Mouse (Mus musculus): Measurements from ENCODE around the gene Rara.
"Not testable (repeated sequence)": the region's sequence is repeated elsewhere in the genome, so short reads cannot be mapped to it uniquely, and the experiment has no call there.

The Rara gene

DNA sequence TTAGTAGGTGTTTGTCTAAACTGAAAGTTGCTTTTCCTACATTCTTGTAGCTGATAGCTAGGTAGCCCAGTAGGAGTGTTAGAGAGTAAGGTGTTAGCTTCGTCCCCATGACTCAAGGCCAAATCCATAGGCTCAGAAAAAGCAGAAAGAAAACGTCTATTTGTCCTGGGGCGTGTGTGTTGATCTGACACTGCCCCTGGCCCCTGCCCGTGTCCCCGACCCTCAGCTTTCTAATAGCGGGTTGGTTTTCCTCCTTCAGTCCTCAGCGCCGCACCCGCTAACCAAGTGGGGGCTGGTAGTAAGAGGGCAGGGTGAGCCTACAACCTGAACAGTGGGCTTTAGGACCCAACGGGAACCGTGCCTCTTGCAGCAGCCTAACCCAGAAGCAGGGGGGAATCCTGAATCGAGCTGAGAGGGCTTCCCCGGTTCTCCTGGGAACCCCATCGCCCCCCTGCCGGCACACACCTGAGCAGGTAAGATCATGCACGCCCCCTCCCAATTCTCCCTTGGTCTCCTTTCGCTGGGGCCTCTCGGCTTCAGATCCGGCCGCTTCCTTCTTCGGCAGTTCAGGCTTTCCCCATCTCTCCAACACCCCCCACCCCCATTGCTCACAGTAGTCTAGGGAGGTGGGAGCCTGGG, at the start of gene Rara:
Gene Rara, plus strand, starts transcription at position 381 of the 639 bp plus-strand sequence.
- no peak for DNase-seq

DNA sequence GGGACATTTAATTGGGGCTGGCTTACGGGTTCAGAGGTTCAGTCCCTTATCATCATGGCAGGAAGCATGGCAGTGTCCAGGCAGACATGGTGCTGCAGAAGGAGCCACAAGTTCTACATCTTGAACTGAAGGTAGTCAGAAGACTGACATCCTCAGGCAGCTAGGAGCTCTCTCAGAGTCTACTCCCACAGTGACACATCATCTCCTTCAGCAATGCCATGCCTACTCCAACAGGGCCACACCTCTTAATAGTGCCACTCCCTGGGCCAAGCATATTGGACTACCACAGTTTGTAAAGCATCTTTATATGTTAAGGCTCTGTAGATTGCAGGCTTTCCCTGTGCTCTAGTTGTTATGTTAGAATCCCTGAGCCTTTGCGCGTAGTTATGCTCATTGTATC, 39.9 kb upstream of the Rara start:
- DNase-seq: no peak

DNA sequence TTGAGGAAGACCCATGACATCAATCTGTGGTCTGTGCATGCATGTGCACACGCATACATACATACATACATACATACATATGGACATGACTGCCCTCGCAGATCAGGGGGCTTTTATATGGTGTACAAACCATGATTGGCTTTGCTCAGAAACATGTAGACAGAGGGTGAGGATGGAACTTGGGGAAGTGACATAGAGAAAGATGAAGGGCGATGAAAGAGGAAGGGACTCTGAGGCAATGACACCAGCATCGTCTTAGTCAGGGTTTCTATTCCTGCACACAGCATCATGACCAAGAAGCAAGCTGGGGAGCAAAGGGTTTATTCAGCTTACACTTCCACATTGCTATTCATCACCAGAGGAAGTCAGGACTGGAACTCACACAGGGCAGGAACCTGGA, 38.5 kb upstream of the Rara start:
- no peak for DNase-seq

DNA sequence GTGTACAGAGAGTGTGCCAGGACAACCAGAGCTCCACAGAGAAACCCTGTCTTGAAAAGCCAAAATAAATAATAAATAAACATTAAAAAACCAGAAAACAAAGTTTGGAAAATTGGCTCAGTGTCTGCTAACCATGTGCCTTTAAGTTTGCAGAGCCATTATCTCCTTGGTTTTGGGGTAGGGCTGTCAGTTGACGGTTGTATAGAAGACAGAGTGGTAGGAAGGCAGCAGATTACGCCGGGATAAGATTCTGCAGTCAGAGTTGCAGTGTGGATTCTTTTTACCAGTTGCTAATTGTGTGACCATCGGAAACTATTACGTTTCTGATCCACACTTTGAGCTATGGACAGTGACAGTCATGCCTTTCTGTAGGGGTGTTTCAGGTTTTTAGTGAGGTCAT, 37.6 kb upstream of the Rara start:
- DNase-seq: no peak

DNA sequence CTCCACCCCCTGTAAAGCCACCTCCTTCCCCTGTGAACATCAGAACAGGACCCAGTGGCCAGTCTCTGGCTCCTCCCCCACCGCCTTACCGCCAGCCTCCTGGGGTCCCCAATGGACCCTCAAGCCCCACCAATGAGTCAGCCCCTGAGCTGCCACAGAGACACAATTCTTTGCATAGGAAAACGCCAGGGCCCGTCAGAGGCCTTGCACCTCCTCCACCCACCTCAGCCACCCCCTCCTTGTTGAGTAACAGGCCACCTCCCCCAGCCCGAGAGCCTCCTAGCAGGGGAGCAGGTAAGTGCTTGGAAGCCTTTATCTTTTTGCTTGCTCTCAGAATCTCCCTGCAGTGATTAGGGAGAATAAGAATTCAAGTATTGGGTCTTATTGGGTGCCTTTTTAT, 35.2 kb upstream of the Rara start:
- no peak for DNase-seq

DNA sequence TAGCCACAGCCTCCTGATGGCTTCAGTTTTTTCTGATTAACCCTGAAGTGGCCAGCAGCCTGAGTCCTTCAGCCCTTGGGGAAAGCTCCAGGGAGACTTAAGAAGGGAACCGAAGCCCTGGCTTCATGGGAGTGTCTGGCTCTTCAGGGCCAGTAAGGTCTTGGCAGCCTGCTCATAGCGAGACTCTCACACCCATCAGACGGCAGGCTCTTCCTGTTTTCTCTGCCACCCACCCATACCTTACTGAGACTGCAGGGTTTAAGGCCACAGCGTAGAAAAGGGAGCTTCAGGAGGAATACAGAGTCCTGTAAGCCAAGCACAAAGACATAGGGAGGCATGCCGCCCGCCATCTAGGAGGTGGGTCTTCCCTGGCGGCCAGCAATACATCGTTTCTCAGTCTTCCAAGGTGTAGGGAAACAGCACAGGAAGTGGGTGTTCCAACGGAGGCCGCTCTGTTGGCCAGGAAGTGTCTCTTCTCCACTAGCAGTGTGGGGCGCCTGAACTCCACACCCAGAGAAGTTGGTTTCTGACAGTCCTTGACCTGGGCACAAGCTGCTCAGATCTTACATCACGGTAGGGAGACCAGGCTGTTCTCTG, 27.0 kb upstream of the Rara start:
- no peak for DNase-seq

DNA sequence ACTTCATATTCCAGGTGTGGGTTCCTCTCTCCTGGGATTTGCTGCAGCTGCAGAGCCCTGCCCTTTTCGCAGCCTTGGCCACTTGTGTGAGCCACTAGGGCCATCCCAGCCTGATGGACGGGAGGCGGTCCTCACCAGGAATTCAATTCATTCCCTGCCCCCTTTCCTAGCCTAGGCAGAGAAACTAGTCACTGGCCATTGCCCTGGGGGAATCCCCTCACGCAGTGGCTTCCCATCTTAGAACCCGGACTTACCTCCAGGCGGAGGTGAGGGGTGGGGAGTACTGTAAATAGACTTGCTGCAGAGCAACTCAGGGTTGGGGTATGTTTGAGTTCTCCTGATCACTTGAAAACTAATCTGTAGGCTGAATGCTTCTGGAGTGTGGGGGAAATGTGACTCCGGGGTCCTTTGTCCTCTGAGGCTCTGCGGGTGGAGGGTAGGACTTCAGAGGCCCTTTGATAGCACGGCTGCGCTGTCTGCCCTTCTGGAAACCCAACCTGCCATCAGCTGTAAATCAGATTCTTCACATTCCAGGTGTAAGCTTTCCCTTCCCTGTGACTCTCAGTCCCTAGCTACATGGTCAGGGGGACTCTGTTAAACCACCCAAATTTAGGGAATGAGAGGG, 24.9 kb upstream of the Rara start:
- no peak for DNase-seq

DNA sequence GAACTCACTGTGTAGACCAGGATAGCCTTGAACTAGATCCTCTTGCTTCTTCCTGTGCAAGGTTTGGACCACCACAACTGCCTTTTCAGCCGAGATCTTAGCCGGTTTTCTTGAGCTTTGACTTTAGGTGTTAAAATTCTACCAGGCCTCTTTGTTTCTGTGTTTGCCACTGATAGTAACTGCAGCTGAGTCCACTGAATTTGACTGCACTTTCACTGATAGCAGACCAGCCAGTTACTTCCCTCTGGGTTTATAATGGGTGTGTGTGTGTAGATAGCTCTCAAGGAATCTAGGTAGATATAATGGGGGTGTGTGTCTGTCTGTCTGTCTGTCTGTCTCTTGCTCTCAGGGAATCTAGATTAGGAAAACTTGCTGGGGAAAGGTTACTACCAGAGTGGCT, 23.0 kb upstream of the Rara start:
- no peak for DNase-seq

DNA sequence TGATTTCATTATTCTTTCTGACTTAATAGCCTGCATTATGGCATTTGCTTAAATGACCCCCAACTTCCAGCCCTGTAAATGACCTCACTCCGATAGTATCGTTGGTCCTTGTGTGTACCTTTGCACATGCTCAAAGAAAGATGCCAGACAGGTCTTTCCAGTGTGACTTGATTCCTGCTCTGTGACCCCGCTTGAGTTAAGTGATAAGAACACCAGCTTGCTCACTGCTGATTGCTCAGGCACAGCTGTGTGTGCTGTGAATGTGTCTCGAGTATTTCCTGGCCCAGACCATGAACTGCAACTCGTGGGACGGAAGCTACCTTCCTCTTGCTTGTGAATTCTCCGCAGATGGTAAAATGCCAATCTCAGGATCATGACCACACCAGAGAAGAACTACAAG, 22.6 kb upstream of the Rara start:
- DNase-seq: no peak

DNA sequence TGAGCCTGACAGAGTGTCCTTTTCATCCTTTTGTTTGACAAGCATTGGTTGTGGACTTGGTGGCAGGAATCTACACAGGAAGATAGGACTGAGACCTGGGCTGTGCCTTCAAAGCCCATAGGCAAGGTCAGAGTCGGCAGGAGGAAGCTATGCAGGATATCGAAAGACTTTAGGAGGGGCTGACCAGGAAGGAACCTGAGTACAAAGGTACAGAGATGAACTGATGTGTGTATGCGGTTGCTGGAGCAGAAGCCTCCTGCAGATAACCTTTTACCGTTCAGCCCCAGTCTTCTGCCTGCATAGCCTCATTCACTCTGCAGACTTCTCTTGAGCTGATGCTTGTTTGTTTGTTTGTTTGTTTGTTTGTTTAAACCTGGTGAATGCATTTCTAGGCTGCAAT, 22.0 kb upstream of the Rara start:
- no peak for DNase-seq

DNA sequence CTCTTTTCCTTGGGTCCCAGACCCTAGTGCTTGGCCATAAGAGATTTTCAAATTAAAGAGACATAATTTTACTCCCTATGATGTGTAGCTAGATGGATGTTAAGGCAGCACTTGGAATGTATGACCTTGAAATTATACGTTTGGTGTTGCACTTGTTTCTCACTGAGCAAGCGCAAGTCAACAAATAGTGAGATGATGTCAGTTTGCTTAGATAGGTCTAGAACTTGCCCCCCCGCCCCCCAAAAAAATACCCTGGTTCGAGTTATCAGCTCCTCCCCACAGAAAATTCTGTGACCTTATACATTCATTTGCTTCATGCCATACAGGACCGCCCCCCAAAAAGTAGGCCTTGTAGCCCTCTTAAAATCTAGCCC, 20.6 kb upstream of the Rara start:
- no peak for DNase-seq

DNA sequence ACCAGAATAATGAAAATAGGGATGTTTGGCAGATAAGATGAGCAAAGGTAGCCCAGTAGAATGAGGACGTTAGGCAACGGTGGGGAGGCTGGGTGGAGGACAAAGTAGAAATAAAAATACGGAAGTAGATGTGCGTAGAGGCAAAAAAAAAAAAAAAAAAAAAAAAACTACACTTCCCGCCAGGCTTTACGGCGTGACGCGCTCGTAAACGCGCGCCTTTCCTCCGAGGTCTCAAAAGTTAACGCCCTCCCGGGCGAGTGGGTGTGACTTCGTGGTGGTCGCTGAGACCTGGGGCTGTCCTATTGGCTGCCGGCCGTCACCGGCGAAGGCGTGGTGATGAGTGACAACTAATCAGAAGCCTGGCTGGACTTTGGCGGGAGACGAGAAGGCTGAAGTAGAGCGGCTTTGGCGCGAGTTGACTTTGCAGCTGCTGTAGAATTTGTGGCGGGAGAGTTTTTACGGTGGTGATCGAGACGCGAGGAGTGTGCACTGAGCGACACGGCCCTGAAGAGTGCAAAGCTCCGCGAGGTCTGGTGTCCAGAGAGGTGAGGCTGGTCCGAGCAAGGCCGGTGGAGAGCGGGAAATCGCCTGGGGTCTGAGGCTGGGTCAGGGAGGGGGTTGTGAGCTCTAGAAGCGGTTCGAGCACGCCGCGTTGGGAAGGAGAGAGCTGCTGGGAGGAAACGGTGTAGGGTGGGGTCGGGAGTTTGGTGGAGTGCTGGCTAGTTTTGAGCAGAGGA, 20.0 kb upstream of the Rara start, which contains the start of gene Cdc6:
Gene Cdc6, plus strand, starts transcription at position 365 of the 737 bp plus-strand sequence.
- DNase-seq: peak; percentile 90

DNA sequence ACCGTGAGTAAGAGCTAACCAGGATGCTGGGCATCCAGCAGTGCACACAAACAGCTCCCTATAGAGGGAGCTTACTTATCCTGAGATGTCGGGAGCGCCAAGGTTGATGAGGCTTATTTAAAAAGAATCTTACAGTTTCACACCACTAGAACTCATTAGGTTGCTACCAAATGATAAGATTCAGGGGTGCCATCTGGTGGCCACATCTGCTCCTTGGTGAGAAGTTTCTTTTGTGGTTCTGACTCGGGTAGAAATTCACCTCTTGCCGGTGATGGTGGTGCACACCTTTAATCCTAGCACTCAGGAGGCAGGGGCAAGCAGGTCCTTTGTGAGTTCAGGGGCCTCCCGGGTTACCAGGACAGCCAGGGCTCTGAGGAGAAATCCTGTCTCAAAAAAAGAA, 18.0 kb upstream of the Rara start:
- DNase-seq: peak; percentile 55

DNA sequence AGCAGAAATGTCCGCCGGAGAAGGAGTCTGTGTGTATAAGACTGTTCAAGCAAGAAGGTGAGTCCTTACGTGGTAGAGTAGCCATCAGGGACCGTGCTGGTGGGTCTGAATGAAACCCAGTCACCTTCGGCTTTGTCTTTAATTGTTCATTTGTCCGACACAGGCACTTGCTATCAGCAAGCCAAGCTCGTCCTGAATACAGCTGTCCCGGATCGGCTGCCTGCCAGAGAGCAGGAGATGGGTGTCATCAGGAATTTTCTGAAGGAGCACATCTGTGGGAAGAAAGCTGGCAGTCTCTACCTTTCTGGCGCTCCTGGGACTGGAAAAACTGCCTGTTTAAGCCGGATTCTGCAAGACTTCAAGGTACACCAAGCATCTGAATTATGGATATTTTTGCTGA, 17.2 kb upstream of the Rara start:
- no peak for DNase-seq

DNA sequence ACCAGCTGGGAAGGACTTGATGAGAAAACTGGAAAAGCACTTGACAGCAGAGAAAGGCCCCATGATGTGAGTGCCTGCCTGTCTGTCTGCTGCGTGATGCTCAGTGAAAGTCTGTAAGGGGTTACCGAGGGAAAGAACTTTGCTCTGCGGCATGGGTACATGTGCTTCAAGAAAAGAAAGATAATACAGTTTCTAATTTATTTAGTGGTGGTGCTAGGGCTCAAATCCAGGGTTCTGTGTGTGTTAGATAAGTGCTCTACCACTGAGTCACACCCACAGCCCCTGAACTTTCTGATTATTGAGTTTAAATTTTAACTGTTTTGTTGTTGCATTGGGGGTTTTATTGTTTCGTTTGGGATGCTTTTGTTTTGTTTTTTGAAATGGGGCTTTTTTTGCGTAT, 16.1 kb upstream of the Rara start:
- DNase-seq: no peak

DNA sequence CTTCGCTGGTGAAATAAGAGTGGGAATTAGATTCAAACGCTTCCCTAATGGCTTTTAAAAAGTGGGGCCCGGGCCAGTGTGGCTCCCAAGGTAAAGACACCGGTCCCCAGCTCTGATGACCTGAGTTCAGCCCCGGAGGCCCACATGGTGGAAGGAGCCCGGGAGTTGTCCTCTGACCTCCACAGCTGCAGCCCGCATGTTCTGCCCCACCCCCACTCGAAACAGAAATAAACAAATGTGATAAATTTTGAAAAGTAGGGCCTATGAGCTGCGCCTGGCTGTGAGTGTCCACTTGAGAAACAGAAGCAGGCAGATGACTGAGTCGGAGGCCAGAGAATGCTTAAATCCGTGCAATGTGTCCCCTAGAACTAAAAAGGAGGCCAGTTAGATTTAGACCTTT, 13.4 kb upstream of the Rara start:
- DNase-seq: no peak

DNA sequence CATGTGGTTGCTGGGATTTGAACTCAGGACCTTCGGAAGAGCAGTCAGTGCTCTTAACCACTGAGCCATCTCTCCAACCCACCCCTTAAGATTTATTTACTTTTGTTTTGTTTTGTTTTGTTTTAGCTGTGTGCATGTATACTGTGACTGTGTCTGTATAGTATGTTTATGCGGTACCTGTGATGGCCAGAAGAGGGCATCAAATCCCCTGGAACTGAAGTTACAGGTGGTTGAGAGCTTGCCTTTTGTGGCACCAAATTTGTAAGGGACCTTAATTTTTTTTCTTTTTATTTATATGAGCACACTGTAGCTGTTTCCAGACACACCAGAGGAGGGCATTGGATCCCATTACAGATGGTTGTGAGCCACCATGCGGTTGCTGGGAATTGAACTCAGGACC, 11.2 kb upstream of the Rara start:
- DNase-seq: not testable (repeated sequence)

DNA sequence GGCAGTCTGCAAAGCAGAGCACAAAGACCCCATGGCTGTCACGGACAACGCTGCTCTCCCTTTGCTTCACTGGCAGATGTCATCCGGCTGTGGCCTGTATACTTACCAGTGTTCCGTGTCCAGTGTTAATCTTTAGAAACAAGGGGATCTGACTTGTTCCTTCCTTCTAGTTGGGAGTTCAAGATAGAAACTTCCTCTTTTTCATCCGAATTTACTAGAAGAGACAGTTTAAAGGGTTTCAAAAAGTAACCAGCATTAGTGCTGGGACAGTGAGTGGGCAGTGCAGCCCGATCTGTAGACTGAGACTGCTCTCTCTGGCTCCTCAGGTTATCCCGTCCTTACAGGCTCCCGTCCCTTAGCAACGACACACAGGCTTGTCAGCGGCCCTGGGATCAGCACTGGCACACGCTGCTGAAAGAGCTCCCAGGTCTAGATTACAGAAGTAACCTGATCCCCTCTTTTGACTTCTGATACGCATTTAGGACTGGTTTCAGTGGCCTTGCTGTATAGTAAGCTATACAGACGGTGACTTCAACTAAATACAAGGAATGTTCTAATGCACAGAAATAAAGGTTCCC, 10.1 kb upstream of the Rara start:
- no peak for DNase-seq

DNA sequence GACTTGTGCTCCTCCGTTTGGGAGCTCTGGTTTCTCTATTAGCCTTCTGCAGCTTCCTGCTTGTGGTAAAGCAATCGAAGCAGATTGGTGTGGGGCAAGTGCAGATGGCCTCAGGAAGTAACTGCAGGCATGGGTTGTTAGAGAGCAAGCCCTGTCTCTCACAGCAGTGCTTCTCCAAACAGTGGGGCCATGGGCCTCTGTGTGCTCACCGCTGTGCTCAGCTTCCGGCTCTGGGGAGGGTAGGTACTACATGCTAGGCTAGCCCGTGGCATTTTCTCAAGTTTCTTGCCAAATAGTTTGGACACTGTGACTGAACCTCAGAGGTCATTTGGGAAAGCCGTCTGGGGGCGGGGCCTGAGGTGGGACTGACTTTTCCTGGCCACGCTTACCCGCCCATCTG, 9.4 kb upstream of the Rara start:
- DNase-seq: no peak

DNA sequence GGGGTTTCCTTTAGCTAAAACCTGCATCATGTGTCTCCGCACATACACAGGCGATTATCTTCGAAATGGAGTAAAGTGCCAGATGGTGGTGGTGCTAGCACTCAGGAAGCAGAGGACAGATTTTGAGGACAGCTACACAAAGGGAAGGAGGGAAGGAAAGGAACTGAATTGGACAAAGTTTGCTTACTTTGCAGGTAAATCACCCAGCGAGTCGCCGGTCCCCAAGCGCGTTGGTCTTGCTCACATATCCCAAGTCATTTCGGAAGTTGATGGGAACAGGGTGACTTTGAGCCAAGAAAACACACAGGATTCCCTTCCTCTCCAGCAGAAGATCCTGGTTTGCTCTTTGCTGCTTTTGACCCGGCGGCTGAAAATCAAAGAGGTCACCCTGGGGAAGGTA, 8.6 kb upstream of the Rara start:
- DNase-seq: no peak

DNA sequence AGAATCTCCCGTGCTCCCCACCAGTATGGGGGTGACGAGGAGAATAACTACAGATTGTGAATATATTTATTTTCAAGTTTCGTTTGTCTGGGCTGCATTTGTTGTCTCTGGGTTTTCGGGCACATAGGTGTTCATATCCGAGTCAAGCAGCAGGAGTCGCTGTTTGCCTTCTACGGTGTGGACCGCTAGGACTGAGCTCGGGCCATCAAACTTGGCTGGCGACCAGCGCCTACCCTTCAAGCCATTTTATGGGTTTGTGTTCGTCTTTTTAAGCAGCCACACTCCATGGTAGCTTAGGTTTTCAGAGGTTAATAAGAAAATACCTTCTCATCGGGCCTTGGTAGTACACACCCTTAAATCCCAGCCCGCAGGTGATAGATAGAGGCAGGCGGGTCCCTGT, 5.8 kb upstream of the Rara start:
- not testable (repeated sequence) for DNase-seq

DNA sequence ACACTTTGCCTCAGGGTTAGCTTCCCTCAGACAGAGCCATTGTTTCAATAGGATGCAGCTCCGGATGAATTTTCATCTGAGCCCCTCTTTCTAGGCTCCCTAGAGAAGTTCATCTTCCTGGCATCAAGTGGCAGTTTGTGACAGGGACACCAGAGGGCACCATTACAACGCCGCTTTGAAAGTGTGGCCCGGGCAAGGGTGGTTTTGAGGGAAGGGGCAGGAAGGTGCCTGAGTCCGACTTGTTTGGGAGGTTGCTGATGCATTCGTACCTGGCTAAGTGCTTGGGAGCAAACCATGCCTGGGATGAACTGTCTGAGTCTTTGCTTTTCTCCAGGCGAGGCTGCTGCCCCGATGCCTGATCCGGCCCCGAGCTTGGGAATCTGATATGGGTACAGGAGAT, 5.3 kb upstream of the Rara start:
- DNase-seq: not testable (repeated sequence)

DNA sequence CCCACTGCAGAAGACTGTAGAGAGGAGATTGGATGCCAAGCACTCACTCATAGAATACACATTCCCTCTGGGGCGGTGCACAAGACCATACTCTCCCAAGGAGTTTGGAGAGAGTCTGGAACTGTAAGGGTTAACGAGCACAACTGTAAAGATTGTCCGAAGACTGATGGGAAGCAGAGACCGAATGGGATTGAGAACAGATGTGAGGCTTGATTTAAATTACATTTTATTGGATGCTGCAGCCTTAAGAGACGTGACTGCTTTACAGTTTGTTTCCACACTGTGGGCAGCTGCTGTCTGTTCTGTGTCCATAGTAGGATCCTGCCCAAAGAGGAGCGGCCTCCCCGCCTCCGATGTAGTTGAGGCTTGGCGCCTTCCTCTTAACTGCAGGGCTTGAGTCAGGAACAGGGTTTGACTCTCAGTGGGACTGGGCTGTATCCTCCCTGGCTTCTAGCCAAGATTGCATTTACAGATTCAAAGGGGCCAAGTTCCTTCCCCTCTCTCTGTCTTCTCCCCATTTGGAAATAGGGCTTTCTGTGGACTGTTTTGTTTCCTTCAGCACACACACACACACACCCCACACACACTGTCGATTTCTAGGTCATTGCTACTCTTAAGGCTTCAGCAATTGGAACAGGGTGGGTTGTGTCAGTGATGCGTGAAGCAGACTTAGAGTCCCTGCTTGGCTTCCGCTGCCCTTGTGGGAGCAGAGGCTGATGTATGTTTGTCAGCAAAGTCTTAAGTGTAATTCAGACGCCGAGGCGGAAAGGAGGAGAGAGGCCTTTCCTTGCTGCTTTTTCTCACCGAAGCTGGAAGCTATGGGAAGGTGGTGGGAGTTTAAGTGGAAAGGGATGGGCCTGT, 4.5 kb upstream of the Rara start:
- not testable (repeated sequence) for DNase-seq
